Mouse (Mus musculus) limb, embryonic 14.5 days (tissue): Measurements from ENCODE around the gene Gpi1. TPM values are rescaled to one million over a fixed set of nuclear protein-coding genes. Genes with fewer than 3 reads are reported as not detected.
A peak's percentile ranks its signal among the peaks of the same experiment; 100 is the strongest.

ENCODE experiments used
- ATAC-seq: fragments of 200-750 bp; cut with Nextera tagmentation; 2 replicates; pipeline ENCODE4 v1.8.0; 2017; ENCODE audit warnings: low read depth, moderate number of reproducible peaks, moderate TSS enrichment; ENCODE audit not compliant: low FRiP score
- DNase-seq: peaks from one replicate; pipeline ENCODE4 v3.0.0-alpha.2; 2015; ENCODE audit warnings: low spot score
- H3K27ac ChIP-seq: fragments of 300-500 bp; sonication (generic); replicated peaks from 2 replicates; pipeline ENCODE4 v1.5.1; 2014; ENCODE audit warnings: low read depth, mild to moderate bottlenecking, low read length, moderate library complexity, mixed read lengths
- H3K27me3 ChIP-seq: fragments of 300-500 bp; sonication (generic); 2 replicates; pipeline ENCODE4 v1.6.1; 2014; ENCODE audit warnings: low read length, mixed read lengths; ENCODE audit not compliant: control insufficient read depth, insufficient read depth
- H3K36me3 ChIP-seq: fragments of 300-500 bp; sonication (generic); 2 replicates; pipeline ENCODE4 v1.6.1; 2014; ENCODE audit warnings: mild to moderate bottlenecking, low read length, moderate library complexity, mixed read lengths; ENCODE audit not compliant: control insufficient read depth, insufficient read depth
- H3K4me1 ChIP-seq: fragments of 300-500 bp; sonication (generic); 2 replicates; pipeline ENCODE4 v1.6.1; 2014; ENCODE audit warnings: antibody characterized with exemption, low read length, mixed read lengths; ENCODE audit not compliant: control insufficient read depth, insufficient read depth
- H3K4me2 ChIP-seq: fragments of 300-500 bp; sonication (generic); replicated peaks from 2 replicates; pipeline ENCODE4 v1.6.1; 2014; ENCODE audit warnings: low read depth, mild to moderate bottlenecking, low read length, moderate library complexity; ENCODE audit not compliant: severe bottlenecking
- H3K4me3 ChIP-seq: fragments of 300-500 bp; sonication (generic); replicated peaks from 2 replicates; pipeline ENCODE4 v1.5.1; 2014; ENCODE audit warnings: low read length
- H3K9ac ChIP-seq: fragments of 300-500 bp; sonication (generic); 2 replicates; pipeline ENCODE4 v1.6.1; 2014; ENCODE audit warnings: mild to moderate bottlenecking, low read depth, low read length, moderate library complexity; ENCODE audit not compliant: severe bottlenecking
- H3K9me3 ChIP-seq: fragments of 300-500 bp; sonication (generic); 2 replicates; pipeline ENCODE4 v1.6.1; 2016; ENCODE audit warnings: low read length; ENCODE audit not compliant: control insufficient read depth
- POLR2A ChIP-seq: fragments of 200-500 bp; IDR thresholded peaks from 2 replicates; pipeline ENCODE4 v1.8.0; 2012; ENCODE audit warnings: inconsistent platforms, mild to moderate bottlenecking, moderate library complexity, borderline replicate concordance; ENCODE audit not compliant: insufficient read depth, insufficient read length; ENCODE audit errors: extremely low read depth
- WGBS: fragments of 180-500 bp; shearing (Covaris S2); extraction: QIAGEN DNeasy Blood & Tissue Kit; methylation state at CpG from one replicate; pipeline ENCODE4 v1.1.7; 2014; 5-methylcytosine and 5-hydroxymethylcytosine counted together
- polyA plus RNA-seq, 2 experiments: library from polyadenylated mRNA; depleted of rRNA in 1 of 2; stranded (reverse) in 1 of 2; unstranded in 1 of 2; fragments of >200 nt; fragmentation: Nextera tagmentation in 1 of 2; extraction: Ambion mirVana in 1 of 2; gene quantifications; 2 replicates each; pipeline versions ENCODE4 v1.2.1 to v1.2.3; 2012 to 2014

Gene Gpi1
- polyA plus RNA-seq, 2 experiments, result 256 to 281 TPM

DNA sequence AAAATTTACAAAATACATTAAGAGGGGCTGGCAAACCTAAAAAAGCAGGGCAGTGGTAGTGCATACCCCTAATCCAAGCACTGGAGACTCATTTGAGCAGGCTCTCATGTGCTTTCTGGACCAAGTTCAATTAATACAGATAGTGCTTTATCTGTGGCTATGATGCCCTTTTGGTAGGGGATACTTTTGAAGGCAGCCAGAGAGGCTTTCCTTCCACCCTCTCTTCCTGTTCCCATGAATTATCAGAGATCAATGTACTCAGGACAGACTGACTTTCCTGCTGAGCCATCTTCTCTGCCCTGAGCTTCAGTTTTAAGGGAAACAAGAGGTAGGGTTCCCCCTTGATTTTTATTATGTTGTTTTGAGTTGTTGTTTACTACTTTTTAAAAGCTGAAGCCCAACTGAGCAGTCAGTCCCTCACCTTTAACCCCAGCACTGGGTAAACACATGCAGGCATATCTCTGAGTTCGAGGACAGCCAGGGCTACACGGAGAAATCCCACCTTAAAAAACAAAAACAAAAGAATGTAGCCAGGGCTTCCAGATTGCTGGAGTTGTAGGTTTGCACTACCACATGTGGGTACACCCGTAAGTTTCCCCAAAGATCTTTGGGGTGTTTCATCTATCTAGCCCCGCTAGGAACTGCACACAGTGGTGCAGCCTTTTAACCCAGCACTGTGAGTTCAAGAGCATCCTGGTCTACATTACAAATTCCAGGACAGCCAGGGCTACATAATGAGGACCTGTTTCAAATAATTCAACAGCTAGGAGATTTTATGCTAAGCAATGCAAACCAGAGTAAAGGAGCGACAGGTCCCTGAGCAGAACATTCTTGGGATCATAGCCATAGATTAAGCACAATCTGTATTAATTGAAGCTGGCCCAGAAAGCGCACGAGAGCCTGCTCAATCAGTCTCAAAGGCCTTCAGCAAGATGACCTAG is 2.9 kb upstream of the Gpi1 start:
- 43% methylated on average over 7 of the region's 7 CpGs for WGBS
- no peak for ATAC-seq
- Histone ChIP-seq H3K36me3 (peaks cover 20% of the 10 kb centered on the region), H3K9me3 (no peaks in the 10 kb centered on the region), H3K27ac (peak overlapping the region; percentile 91), H3K4me2 (peak overlapping the region; percentile 69), H3K4me3 (peak overlapping the region; percentile 48), H3K4me1 (peaks cover 15% of the 10 kb centered on the region), H3K27me3 (no peaks in the 10 kb centered on the region), H3K9ac (peak overlapping the region; percentile 61)
- DNase-seq, result no peak
- no peak for TF ChIP-seq POLR2A

DNA sequence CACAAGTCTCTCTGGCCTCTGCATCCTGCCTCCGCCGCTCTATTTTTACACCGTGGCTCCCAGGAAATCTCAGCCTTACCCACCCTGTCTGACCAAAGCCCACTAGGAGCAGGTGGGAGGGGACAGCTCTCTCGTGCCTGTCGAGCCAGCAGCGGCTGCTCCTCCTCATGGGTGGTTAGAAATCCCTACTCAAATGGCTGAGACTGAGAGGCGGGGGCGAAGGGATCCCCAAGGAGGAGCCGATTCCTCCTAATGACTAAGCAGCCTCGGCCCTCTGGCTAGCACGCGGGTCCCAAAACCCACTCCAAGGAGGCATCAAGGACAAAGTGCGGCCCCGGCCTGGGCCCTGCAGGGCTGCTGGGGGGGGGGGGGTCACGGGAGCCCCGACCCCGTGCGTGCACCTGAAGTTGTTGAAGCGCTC is 435 bp downstream of the Gpi1 start:
- Histone ChIP-seq H3K4me1 (peaks cover 15% of the 10 kb centered on the region), H3K4me3 (peak overlapping the region; percentile 76), H3K4me2 (peak overlapping the region; percentile 76), H3K27me3 (no peaks in the 10 kb centered on the region), H3K9me3 (no peaks in the 10 kb centered on the region), H3K36me3 (peaks cover 36% of the 10 kb centered on the region), H3K27ac (peak overlapping the region; percentile 73), H3K9ac (peak overlapping the region; percentile 67)
- DNase-seq (peak; percentile 62), ATAC-seq (peak; percentile 8)
- no peak for TF ChIP-seq POLR2A
- 3% methylated on average over 16 of the region's 19 CpGs for WGBS

DNA sequence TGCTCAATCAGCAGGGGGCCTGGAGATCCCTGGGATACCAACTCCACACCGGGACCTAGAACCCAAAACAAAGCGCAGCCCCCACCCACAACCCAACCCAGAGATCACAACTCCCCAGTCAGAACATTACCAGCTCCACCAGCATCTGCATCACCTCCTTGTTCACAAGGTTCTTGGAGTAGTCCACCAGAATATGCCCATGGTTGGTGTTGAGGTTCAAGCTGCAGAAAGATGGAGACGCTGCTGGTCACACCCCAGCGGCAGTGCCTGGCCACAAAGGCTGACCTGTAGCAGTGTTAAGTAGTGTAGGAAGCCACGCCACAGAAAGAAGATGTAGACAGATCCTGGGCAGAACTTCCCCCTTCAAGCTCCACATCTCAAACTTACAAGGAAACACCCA is 983 bp downstream of the Gpi1 start:
- Histone ChIP-seq H3K36me3 (peaks cover 39% of the 10 kb centered on the region), H3K9ac (peak overlapping the region; percentile 67), H3K27me3 (no peaks in the 10 kb centered on the region), H3K4me2 (peak overlapping the region; percentile 76), H3K4me3 (peak overlapping the region; percentile 76), H3K9me3 (no peaks in the 10 kb centered on the region), H3K27ac (no peak overlapping the region), H3K4me1 (peaks cover 15% of the 10 kb centered on the region)
- DNase-seq (no peak), ATAC-seq (no peak)
- TF ChIP-seq POLR2A, result no peak
- 14% methylated on average over 5 of the region's 5 CpGs for WGBS

DNA sequence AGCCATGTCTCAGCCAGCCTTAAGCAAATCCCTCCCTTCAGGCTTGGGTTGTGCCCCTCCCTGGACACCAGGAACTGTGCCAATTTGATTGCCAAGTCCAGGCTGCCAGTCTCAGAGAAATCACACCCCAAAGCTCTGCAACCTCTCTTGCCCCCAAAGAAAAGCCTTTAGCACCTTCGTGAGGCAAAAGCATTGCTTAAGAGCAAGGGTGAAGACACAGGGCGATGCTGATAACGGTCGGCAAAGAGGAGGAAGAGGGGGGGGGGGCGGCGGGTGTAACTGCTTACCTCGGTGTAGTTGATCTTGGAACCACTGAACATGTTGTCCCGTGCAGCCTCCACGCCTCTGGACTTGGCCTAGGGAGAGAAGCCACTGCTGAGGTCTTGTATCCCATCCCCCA is 1.5 kb downstream of the Gpi1 start:
- peaks cover 14% of the 10 kb centered on the region for H3K4me1 ChIP-seq
- ATAC-seq (no peak), DNase-seq (no peak)
- peaks cover 44% of the 10 kb centered on the region for H3K36me3 ChIP-seq
- no peaks in the 10 kb centered on the region for H3K9me3 ChIP-seq
- no peaks in the 10 kb centered on the region for H3K27me3 ChIP-seq
- H3K4me3 ChIP-seq, result peak overlapping the region; percentile 76
- no peak for TF ChIP-seq POLR2A
- peak overlapping the region; percentile 76 for H3K4me2 ChIP-seq
- WGBS, result 44% methylated on average over 7 of the region's 9 CpGs
- no peak overlapping the region for H3K27ac ChIP-seq
- peak overlapping the region; percentile 67; the same call in 1 of the 2 replicates for H3K9ac ChIP-seq

DNA sequence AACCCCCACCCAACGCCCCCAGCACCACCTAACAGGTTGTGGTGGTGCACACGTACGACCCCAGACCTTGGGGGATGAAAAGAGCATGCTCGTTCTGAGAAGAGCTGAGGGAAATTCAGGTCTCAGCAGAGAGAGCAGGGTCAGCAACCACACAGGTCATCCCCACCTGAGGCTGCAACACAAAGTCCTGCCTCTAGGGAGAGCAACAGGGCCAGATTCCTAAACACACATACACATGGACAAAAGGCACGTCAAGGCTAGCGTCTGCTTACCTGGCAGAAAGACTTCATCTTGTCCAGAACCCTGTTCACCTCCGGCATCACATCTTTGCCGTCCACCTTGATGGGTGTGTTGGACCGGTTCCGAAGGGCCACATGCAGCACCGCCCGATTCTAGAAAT is 3.3 kb downstream of the Gpi1 start:
- DNase-seq, result no peak
- Histone ChIP-seq H3K4me1 (peaks cover 7% of the 10 kb centered on the region), H3K27me3 (no peaks in the 10 kb centered on the region), H3K4me2 (no peak overlapping the region), H3K9me3 (no peaks in the 10 kb centered on the region), H3K9ac (no peak overlapping the region), H3K27ac (no peak overlapping the region), H3K4me3 (no peak overlapping the region), H3K36me3 (peaks cover 61% of the 10 kb centered on the region)
- WGBS, result 87% methylated on average over 12 of the region's 12 CpGs
- no peak for TF ChIP-seq POLR2A
- no peak for ATAC-seq
